Mouse (Mus musculus) layer of hippocampus, postnatal 25 days (tissue): Measurements from ENCODE around the gene Gpr45. TPM values are rescaled to one million over a fixed set of nuclear protein-coding genes. Genes with fewer than 3 reads are reported as not detected.
"Not testable (repeated sequence)": the region's sequence is repeated elsewhere in the genome, so short reads cannot be mapped to it uniquely, and the experiment has no call there.

Experiments used
- DNase-seq, 2 experiments: peaks; one replicate each; pipeline ENCODE4 v3.0.0; 2022; ENCODE audit warnings: mixed read lengths in 2 of 2, low spot score in 1 of 2; ENCODE audit errors: extremely low spot score in 1 of 2
- total RNA-seq, 2 experiments: library from RNA; stranded (reverse); gene quantifications; 2 replicates each; pipeline ENCODE4 v1.2.3; 2021

The Gpr45 gene
- 10 to 100 TPM; 24.8 to 25.8 TPM for total RNA-seq

GRCm38 (mm10) chr1:42952734-42953481 is at the start of gene Gpr45:
TSS of gene Gpr45 (plus strand) at chr1:42952872.
- DNase-seq = peak; percentile 50 to 66

DNA sequence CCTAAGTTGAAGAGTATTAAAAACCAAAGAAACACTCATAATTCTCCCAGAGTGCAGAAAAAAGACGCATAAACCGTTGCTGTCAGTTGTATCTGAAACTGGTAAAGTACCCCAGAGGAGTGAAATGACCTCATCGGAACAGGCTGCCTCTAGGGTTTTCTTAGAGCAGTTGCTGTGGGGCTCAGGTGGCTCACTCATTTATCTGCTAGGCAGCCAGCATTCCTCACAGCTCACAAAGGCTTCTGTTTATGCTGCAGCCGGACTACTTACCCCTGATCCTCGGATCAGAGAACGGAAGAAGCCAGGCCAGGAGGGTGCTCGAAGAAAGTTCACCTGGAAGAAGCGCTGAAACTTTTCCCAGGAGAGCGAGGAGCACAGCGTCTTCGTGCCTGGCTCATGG is 47.5 kb upstream of the Gpr45 start:
- no peak for DNase-seq

GRCm38 (mm10) chr1:42906696-42907095 is 46.0 kb upstream of the Gpr45 start:
- no peak for DNase-seq

- DNase-seq = no peak
Observed at GRCm38 (mm10) chr1:42907153-42907552, 45.5 kb upstream of the Gpr45 start.

DNA sequence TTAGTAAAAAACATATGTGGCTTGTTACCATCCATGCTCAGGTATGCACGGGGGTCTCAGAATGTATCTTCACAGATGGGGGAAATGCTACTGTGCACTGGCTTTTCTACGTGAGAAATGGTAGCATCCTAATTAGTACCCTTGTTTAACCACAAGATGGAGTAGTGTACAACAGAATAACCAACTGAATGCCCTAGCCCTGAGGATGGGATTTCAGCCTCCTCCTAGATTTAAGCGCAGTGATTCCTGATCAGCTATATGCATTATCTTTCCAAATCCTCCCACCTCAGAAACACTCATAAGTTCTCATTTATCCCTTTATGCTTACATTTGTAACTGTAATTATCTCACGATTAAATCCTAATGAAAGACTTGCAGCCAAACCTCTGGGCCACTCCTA is 37.6 kb upstream of the Gpr45 start:
- DNase-seq = no peak

DNA sequence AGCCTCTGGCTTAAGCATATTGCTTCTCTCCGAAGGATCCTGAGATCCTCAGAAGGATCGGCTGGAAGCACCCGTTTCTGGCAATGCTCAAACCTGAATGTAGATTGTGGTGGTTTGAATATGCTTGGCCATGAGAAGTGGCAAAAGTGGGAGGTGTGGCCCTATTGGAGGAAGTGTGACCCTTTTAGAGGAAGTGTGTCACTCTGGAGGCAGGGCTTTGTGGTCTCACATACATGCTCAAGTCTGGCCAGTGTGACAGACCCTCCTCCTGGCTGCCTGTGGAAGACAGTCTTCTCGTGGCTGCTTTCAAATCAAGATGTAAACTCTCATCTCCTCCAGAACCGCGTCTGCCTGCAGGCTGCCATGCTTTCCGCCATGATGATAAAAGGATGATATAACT is 36.0 kb upstream of the Gpr45 start:
- no peak for DNase-seq

- DNase-seq = no peak
Observed at GRCm38 (mm10) chr1:42917908-42918307, 34.8 kb upstream of the Gpr45 start.

DNA sequence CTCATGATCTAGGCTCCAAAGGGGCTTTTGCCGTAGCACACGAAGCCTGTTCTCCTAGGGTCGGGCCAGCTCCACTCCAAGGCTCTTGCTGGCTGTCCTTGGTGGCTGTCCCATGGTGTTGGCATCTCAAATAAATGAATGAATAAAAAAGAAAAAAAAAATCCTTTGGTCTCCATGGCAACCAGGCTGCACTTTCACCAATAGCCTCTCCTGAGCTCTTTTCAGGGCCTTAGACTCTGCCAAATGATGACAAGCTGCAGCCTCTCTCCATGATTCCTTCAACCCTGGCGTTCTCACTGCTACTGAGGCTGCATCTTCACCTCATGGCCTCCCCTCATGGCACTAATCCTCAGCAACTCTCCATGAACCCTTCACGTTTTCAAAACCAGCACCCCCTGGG is 28.7 kb upstream of the Gpr45 start:
- DNase-seq = no peak

DNA sequence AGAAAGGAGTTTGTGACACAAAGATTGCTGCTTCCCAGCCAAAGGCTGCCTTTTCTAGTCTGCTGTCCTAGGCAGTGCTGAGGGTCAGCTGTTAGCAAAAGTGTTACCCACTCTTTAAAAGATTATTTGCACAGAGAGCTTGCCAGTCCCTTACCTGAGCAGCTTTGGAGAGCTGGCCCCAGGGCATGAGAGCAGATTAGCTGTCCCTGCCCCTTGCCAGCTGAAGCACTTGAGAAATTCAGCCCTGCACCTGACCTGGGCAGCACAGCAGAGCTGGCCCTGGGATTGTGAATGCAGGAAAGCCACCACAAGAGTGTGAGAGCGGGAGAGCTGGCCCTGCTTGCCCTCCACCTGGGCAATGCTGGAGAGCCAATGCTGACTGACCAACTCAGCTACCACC is 19.1 kb upstream of the Gpr45 start:
- no peak for DNase-seq

GRCm38 (mm10) chr1:42948486-42948885 is 4.2 kb upstream of the Gpr45 start:
- DNase-seq = no peak

GRCm38 (mm10) chr1:42953482-42953822 is 780 bp downstream of the Gpr45 start:
- DNase-seq = peak in 1 of 2 experiments; percentile 16

- no peak for DNase-seq
Observed at GRCm38 (mm10) chr1:42956828-42957227, 4.2 kb downstream of the Gpr45 start.

- no peak for DNase-seq
Observed at GRCm38 (mm10) chr1:42983082-42983771, 30.6 kb downstream of the Gpr45 start.

DNA sequence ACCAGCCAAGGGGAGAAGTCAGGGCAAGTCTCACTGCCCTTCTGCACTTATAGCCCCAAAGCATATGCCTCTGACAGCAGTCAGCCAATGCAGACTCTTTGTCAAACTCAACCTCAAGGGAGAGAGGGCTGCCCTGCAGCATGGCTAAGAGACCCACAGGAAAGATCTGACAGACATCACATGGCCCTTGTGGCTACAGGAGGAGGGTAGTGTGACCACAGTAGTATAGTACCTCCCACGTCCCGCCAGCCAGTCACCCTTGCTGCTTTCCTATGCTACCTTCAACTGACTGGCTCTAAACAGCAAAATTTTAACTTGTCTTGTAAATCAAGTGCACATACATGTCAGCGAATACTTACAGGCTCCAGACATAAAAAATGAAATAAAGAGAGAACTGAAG is 31.4 kb downstream of the Gpr45 start:
- no peak for DNase-seq

GRCm38 (mm10) chr1:42988996-42989395 is 36.3 kb downstream of the Gpr45 start:
- no peak for DNase-seq

GRCm38 (mm10) chr1:43006051-43006514 is 53.4 kb downstream of the Gpr45 start:
- peak; percentile 7 to 16 for DNase-seq

DNA sequence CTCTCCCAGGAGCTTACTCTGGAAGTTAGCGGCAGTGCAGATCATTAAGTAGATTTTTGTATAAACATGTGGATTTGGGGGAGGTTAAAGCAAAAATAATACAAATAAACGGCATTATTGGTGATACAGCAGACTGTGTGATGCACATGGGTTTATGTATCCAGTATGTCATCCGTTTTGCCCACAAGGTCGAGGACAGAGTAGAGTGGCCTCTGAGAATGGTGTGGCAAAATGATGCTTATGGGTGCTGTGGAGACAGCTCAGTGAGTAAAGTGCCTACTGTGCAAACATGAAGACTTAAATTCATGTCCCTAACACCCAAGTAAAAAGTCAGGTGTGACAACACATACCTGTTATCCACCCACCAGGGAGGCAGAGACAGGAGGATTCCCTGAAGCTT is 53.9 kb downstream of the Gpr45 start:
- no peak for DNase-seq

GRCm38 (mm10) chr1:43010461-43010860 is 57.8 kb downstream of the Gpr45 start:
- no peak for DNase-seq

- DNase-seq = not testable (repeated sequence)
Observed at GRCm38 (mm10) chr1:43015153-43015685, 62.5 kb downstream of the Gpr45 start.

- DNase-seq = no peak
Observed at GRCm38 (mm10) chr1:43036014-43036413, 83.3 kb downstream of the Gpr45 start.

- DNase-seq = no peak
Observed at GRCm38 (mm10) chr1:43042271-43042670, 89.6 kb downstream of the Gpr45 start.
